Mouse (Mus musculus) frontal cortex, adult (tissue): ENCODE results near the gene Arid1b.
"Not testable (repeated sequence)": the region's sequence is repeated elsewhere in the genome, so short reads cannot be mapped to it uniquely, and the experiment has no call there.

ENCODE experiments used
- ATAC-seq: cut with Nextera tagmentation; 2 replicates; pipeline ENCODE4 v1.9.2; 2017; ENCODE audit warnings: mild to moderate bottlenecking, moderate library complexity, mixed read lengths; ENCODE audit not compliant: low TSS enrichment

Arid1b gene

DNA sequence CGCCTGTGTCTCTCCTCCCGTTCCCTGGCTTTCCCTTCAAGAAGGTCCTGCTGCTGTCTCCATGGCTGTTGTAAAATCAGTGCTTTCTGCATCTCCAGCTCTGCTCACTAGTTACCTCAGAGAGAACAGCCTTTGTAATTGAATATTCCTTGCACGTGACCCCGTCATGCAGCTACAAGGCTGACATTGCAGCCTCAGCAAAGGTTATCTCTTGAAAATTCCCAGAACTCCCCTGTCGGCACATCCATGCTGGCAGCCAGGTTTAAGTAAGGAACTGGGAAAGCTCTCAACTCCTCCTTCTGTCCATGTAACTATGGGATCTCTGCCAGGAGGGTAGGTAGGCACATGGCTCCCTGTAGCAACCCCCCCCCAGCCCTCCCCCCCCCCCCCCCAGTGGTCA, 91.8 kb downstream of the Arid1b start:
- ATAC-seq, result no peak

DNA sequence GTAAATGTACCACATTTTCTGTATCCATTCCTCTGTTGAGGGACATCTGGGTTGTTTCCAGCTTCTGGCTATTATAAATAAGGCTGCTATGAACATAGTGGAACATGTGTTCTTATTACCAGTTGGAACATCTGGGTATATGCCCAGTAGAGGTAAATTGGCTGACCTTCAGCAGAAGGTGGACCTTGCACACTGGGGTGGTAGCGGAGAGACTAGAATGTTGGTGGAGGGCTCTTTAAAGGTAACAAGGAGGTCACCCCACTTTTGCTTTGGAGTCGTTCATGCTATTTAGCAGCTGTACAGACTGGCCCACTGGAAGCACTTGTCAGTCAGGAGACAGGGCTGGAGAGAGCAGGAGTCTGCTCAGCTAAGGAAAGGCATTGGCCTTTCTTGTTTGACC, 94.1 kb downstream of the Arid1b start:
- not testable (repeated sequence) for ATAC-seq

DNA sequence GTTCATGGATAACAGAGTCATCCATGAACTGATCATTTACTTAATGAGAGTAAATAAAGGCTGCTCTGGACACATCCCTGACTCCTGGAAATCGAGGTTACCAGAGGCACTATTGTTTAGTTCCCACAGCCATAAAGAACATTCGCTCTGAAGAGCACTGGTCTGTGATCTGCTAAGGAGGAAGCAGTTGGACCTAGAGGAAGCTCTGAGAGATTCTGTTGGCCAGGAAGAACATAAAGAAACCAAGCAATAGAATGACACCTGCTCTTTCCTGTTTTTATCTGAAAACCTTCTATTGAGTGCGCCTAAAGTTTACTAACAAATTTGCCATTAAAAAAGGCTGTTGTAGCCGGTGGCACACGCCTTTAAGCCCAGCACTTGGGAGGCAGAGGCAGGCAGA, 94.7 kb downstream of the Arid1b start:
- no peak for ATAC-seq

DNA sequence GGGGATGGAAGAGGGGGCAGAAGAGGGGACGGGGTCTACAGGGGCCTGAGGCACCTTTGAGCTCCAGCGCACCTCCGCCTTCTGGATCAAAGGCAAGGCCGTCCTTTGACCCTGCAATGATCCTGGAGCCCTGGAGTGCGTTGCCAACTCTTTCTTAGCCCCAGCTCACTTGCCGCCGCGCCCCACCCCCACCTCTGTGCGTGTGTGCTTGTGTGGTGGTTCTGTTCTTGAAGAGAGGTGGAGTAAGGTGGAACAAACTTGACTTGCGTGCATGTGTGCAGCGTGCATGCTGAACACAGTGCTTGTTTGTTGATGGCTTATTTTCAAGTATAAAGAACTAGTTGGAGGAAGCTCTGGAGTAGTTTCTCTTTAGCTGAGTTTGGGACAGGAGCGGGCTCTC, 95.4 kb downstream of the Arid1b start:
- ATAC-seq, result no peak

DNA sequence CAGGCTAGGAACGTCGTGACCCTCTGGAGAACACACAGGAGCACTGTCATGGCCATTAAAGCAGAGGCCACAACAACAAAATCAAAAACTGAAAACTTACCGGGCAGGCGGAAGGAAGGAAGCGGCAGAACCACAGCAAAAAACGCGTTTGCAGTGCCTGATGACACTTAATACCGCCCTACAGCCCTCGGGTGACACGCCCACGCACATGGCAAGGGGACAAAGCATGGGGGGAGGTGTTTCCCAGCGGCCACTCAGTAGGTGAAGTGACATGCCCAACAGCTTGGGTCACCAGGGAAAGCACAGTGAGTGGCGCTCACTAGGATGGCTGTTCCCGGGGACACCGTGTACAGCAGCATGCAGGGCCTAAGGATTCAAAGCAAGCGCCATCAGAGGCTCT, 97.4 kb downstream of the Arid1b start:
- no peak for ATAC-seq

DNA sequence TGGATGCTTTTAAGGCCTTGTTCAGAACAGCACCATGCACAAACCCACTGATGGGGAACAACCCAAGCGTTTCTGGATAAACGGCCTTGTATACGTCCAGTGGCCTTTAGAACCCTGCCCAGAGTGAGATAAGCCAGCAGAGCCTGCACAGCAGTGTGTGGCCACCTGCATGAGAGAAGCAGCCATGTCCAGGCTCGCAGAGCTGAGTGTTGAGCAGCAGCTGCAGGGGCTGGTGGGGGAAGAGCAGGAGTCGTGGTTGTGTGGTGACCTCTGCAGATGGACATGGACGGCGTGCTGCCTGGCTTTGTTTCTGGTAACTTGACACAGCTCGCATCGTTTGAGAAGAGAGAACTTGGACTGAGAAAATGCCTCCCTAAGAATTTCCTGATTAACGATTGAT, 97.8 kb downstream of the Arid1b start:
- no peak for ATAC-seq

DNA sequence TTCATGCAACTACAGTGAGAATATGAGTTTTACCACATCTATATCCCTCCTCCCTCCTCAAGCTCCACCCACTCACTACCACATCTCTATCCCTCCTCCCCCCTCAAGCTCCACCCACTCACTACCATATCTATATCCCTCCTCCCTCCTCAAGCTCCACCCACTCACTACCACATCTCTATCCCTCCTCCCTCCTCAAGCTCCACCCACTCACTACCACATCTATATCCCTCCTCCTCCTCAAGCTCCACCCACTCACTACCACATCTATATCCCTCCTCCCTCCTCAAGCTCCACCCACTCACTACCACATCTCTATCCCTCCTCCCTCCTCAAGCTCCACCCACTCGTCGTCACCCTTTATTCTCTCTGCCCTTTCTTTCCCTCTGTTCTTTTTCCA, 99.2 kb downstream of the Arid1b start:
- ATAC-seq, result not testable (repeated sequence)

DNA sequence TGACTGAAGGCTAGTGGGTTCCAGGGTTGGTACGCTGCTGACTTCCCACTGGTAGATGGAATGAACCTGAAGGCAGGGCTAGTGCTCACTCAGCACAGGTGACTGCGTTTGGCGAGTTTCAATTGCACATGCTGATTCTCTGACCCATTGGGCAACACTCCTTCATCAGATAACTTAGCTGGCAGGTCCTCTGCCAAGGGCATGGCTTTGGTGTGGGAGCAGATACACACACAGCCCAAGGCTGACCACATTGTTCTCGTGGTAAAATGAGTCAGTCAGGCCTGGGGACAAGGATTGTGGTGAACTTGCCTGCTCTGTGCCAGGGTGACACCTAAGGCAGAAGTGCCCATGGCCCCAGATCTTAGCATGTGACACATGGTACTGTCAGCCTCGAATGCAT, 100.5 kb downstream of the Arid1b start:
- ATAC-seq, result no peak

DNA sequence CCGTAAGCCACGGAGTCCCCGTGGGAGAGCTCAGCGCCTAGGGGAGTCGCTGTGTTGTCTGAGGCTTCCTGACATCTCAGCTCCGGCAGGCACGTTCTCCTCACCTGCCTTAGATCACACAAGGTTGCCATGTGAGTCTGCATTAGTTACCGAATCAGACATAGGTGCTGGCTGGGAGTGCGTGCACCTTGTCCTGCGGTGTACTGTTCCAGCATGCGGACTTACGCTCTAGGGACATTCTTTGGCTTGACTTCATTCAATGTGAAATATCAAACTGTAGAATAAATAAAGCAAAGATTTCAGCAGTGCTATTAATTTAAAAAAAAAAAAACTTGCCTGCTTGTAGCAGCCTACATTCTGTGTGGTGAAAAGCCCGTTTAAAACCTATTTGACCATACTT, 101.6 kb downstream of the Arid1b start:
- ATAC-seq, result no peak

DNA sequence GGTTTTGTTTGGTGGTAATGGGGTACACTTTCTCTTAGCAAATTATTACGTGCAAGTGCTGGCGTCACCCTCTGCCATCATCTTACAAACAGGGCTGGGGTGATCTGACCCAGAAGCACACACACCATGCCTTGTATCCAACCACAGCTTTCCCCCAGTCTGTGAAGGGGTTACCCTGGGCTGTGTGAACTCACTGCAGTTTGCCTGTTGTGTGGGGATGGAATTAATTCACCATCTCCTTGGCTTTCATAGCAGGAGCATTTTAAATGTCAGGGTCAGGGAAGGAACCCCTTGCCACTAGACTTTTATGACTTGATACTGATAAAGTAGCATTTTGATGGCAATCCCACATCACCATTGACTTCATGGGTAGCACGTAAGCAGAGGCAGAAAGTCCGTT, 102.9 kb downstream of the Arid1b start:
- ATAC-seq, result no peak

DNA sequence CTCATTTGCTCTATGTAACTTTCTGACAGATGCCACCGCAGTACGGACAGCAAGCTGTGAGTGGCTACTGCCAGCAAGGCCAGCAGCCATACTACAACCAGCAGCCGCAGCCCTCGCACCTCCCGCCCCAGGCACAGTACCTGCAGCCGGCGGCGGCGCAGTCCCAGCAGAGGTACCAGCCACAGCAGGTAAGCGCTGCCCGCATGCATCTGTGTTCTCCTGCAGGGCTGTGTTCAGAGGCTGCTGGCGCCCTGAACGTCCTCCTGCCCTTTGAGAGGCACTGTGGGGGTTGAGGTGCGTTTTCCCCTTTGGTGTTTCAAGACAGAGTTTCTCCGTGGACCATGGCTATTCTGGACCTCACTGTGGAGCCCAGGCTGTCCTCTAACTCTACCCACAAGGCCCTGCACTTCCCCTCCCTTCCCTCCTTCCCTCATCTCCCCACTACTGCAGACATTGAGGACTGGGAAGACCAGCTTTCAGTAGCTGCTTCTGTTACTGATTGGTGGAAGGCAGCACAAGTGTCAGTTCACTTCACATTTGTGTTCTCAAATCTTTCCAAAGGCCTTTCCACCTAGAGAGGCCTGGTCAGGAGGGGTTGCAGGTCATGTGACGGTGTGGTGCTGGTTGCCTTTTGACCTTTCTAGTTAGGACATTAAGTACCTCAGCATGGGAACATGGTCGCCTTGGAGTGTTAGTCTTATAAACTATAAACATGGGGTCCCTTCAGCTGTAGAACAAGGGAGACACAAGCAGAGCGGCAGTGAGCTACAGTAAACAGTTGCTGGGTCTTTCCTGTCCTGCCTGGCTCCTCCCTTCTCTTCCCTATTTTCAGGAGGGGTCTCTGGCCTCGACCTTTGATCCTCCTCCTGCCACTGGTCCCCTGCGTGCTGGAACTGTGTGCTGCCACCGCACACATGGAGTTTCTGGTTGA, 103.7 kb downstream of the Arid1b start:
- ATAC-seq, result no peak

DNA sequence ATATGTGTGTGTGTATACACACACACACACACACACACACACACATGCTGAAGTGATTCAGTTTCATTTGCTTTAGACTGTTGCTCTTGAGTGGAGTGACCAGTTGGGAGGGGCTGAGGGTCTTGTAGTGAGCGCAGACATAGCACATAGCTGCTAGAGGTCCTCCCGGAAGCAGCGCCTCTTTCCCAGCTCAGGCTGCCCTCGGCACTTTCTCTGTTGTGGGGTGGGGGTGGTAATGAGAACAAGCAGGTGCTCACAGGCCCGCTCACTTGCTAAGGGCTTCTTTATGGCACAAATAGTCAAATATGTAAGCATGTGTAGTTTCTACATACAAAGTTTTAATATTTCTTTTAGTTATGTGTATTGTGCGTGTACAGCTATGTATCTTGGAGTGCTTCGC, 104.6 kb downstream of the Arid1b start:
- ATAC-seq, result no peak

DNA sequence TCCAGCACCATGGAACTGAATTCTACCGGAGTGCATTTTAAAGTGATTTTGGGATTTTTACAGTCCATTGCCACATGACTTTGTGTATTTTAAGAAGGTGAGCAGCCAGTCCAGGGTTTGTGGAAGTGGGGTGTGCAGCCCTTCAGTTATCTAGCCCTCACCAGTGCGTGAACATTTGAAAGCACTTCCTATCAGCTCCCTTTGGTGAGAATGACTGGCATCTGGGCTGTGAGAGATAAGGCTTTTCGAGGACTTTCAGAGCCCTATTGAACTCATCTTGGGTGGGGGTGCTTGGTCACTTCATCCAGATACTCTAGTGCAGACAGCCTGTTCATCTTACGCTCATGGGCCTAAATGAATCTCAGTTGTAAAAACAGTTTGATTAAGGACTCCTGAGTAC, 105.1 kb downstream of the Arid1b start:
- ATAC-seq, result no peak

DNA sequence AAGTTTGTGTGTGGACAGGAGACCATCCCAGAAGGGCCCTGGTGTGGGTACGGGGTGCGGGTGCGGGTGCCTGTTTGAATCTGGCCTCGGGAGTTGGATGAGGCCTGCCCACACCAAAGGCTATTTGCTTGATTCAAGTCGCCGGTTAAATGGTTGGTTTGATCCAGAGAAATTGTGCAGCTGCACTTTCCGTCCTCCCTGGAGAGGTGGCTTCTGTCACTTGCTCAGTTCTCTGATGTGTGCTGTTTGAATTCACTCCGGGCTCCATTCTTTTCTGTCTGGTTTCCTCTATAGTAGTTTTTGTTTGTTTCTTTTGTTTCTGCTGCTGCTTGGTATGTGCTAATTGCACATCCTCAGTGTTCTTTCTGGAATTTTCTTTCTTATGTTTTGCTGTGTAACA, 107.0 kb downstream of the Arid1b start:
- ATAC-seq, result no peak

DNA sequence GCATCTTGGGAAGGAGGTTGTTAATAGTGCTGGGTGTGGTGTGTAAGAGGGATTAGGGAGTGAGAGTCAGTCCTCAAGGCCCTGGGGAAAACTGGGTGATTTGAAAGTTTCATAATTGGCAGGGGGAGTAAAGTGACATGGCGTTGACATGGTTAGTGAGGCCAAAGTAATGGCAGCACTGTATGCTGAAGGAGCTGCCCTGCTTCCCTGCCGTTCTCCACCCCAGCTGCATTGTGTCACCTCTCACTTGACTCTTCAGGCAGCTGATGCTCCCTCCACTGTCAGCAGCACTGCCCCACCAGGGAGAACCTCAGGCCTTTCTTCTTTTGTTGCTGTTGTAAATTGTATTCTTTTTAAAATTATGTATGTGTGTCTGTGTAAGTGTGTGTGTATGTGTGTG, 107.8 kb downstream of the Arid1b start:
- ATAC-seq, result no peak

DNA sequence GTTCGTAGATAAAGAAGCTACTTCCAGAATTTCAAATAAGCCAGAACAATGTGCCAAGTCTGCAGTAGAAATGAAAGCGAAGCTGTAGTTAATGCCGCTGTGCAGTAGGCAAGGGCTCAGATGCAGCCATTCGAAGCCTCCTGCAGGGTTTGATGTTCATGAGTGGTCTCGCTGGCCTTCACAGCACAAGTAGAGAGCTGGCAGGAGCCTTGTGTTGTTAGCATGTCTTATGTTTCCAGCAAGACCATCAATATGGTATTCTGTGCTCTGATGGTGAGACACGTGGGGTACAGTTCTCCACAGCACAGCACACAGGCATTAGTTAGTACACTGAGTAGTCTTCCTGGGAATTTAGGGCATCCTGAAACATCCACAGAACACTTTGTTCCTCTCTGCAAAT, 111.6 kb downstream of the Arid1b start:
- ATAC-seq, result peak; percentile 49; the same call in 1 of the 2 replicates

DNA sequence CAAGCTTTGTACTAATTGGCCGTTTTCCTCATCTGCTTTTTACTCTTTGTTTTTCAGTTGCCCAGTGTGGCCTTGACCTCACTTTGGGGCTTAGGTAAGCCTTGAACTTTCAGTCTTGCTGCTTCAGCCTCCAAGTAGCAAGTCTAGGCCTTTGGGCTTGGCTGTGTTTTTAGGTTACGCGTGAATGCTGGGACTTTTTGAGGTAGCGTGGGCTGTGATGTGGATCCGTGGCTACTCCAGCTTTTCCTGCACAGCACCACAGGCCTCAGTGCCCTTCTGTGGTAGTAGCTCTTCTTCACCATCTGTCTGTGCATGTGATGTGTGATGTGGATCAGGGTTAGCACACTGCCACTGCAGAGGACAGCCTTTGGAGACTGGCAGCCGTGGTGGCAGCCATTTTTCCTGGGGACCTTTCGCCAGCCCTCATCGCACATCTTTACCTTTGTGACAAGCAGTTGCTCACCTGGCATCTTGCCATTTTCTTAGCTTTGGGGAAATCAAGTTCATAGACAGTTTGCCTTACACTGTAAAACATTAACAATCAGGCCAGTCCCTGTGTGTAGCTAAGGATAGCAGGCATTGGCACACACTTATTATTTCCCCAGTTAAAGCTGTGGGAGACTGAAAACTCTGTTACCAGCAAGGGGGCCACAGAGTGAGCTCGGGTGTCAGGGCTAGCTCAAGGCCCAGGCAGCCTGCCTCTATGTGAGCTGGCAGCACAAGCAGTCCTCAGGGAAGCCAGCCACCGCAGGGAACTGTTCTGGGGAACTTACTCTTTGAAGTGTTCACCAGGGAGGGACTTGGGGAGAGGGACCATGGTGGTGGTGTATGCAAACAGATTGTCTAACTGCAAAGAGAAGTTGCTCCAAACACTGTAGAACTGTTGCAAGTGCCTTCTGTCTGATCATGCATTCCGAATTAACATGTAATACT, 112.4 kb downstream of the Arid1b start:
- peak; percentile 35; the same call in 1 of the 2 replicates for ATAC-seq

DNA sequence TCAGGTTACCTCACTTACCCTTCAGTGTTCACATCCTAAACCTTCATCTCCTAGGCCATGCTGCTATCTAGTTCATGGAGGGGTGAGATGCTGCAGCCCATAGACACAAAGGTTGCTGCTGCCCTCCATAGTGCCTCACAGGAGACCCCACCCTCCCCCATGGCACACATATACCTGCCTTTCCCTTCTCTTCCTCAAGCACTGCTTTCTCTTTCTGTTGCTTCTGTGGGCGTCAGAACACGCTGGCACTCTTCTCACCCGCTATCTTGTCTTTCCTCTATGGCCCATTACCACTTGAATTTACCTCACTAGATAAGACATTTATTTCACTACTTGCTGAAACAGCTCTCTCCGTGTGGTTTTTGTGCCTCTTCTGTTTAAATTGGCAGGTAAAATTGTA, 113.4 kb downstream of the Arid1b start:
- no peak for ATAC-seq

DNA sequence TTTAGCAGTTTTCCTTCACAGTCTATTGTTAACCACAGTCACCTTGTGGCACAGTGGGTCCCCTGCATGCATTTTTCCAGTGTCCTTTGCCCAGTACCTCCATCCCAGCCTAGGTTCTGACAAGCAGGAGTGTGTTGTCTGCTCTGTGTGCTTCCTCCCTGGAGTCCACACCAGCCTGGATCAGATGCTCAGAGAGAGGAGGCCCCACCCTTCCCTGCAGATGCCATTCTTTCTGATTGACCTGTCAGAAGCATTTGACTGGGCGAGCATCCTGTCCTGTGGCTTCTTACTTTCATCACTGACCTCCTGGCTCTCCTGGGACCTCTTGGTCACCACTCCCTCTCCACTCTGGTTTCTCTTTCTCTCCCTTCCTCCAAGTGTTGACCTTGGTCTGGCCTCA, 113.9 kb downstream of the Arid1b start:
- ATAC-seq, result no peak

DNA sequence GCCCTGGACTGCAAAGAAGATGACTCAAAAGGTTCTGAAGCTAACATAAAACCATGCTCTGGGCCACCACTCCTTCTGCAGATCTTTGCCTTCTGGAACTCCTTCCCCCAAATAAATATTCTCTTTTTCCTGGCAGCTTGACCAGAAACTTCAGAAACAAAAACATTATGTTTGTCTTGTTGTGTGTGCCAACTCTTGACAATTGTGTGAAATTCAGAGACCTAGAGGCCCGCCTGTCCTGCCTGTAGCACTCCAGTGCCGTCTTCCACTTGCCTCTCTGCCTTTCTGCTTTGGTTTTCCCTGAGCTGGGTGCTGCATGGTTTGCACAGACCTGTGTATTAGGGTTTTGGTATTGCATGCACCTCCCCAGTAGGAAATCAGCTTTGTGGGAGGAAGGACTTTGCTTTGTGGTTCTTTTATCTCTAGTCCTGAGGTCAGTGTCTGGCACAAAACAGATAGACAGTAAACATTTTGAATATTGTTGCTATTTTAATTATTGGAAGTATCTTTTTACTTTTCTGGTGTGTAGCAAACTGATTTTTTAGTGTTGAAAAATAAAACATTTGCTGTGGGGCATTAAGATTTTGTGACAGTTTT, 114.5 kb downstream of the Arid1b start:
- ATAC-seq, result no peak

DNA sequence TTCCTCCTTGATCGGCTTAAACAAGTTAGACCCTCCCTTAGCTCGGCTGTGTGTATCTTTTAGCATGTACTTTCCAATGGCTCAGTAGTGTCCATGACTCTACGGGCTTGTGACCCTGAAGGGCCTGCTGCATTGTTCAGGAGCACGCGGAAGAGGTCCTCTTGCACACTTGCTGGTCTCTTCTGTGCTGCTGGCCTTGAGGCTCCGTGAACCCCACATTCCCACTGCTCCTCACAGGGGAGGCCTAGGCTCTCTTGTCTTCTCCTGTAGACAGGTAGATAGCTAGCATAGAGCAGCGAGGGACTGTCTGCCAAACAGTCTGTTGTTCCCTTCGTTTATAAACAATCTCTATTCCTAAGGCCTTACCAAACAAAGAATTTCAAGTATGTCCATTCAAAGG, 115.2 kb downstream of the Arid1b start:
- no peak for ATAC-seq

DNA sequence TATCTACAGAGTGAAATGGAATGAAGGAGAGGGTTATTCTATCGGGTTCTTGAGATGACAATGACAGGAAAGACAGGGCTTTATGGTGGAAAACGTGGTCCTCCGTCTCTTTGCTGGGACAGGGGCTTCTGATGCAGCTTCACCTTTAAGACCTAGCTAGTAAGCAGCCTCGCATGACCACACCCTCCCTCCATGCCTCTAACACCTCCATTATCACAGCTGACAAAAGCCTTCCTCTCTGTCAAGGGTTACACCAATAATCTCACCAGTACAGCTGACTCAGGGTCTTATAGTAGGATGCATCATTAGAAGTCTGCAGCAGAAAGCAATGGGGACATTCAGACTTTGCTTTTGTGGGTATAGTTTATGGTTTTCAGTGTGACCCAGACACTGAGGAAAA, 116.0 kb downstream of the Arid1b start:
- no peak for ATAC-seq
